Mouse (Mus musculus): ENCODE measurements around the gene Fopnl. TPM values are rescaled to one million over a fixed set of nuclear protein-coding genes. Genes with fewer than 3 reads are reported as not detected.

The Fopnl gene
- polyA plus RNA-seq, 1 experiment from 2014 or later = 175 TPM

DNA sequence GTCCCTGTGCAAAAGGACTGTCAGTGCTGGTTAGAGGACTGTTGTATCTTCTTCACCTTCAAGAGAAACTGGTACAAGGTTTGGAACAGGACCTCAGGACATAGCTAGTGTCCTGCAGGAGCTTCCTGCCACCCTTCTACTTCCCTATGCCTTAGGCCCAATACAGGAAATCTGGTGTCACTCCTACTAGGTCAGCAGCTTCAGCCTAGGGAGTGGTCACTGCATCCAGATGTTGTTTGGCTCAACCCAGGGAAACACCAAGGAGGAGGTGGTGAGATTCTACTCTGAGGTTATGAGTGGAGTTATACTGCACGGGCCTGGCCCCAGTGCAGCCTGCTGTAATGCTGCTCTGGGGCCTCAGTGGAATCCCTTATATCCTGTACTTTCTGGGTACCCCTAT, 41.3 kb upstream of the Fopnl start:
- ATAC-seq (ENCODE audit: insufficient number of reproducible peaks, insufficient read depth, low FRiP score, low read depth) = no peak
- WGBS = 72% methylated on average over 1 of the region's 1 CpGs
- H3K4me1 ChIP-seq (ENCODE audit: control insufficient read depth, insufficient read depth, low read length) = peaks cover 7% of the 10 kb centered on the region
- H3K9ac ChIP-seq (replicated peaks; ENCODE audit: low read depth, low read length) = no peak overlapping the region
- no peaks in the 10 kb centered on the region for H3K36me3 ChIP-seq (ENCODE audit: control insufficient read depth, insufficient read depth, low read length)
- H3K4me2 ChIP-seq (replicated peaks; ENCODE audit: low read depth, low read length) = no peak overlapping the region
- no peaks in the 10 kb centered on the region for H3K27me3 ChIP-seq (ENCODE audit: control insufficient read depth, insufficient read depth, low read length)
- no peaks in the 10 kb centered on the region for H3K9me3 ChIP-seq (ENCODE audit: control insufficient read depth, low read depth, low read length)
- no peak overlapping the region for H3K27ac ChIP-seq (ENCODE audit: low read length)
- no peak overlapping the region for H3K4me3 ChIP-seq (ENCODE audit: low read depth, low read length)

DNA sequence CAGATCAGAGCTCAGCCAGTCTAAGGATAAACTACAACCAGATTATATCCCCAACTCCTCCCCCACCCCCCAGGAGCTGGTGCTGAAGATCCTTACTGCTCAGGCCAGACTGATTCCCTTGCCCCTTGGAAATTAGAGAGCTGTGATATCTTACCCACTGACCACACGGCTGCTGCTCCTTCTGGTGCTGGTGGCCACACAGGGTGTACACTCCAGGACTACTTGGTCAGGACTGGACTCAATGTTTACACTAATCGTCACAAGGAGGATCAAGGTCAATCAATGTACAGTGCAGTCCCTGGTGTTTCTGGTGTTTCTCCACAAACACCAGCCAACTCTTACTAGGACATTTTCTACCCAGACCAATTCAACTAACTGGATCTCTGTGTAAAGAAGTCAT, 40.7 kb upstream of the Fopnl start:
- no peaks in the 10 kb centered on the region for H3K27me3 ChIP-seq (ENCODE audit: control insufficient read depth, insufficient read depth, low read length)
- no peak overlapping the region for H3K4me3 ChIP-seq (ENCODE audit: low read depth, low read length)
- no peak overlapping the region for H3K27ac ChIP-seq (ENCODE audit: low read length)
- peaks cover 7% of the 10 kb centered on the region for H3K4me1 ChIP-seq (ENCODE audit: control insufficient read depth, insufficient read depth, low read length)
- no peak for ATAC-seq (ENCODE audit: insufficient number of reproducible peaks, insufficient read depth, low FRiP score, low read depth)
- H3K9me3 ChIP-seq (ENCODE audit: control insufficient read depth, low read depth, low read length) = no peaks in the 10 kb centered on the region
- no peak overlapping the region for H3K9ac ChIP-seq (replicated peaks; ENCODE audit: low read depth, low read length)
- whole genome bisulfite sequencing = 58% methylated on average over 2 of the region's 2 CpGs
- H3K36me3 ChIP-seq (ENCODE audit: control insufficient read depth, insufficient read depth, low read length) = no peaks in the 10 kb centered on the region
- H3K4me2 ChIP-seq (replicated peaks; ENCODE audit: low read depth, low read length) = no peak overlapping the region

DNA sequence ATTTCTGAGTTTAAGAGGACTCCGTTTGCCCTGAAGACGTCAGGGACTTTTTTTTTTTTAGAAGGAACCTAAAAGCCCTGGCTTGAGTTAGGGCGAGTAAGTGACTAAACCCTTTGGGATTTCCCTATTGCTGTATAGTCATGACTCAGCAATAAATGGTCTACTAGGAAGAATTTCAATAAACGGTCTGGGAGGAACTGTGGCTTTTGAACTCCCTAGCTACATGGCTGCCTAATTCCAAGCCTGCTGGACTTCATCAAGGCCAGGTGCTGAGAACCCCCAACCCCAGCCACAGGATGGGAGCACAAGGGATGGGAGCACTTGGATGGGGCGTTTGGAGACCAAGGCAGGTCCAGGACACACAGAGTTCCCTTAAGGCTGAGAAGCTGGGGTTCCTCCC, 35.5 kb upstream of the Fopnl start:
- no peak for ATAC-seq (ENCODE audit: insufficient number of reproducible peaks, insufficient read depth, low FRiP score, low read depth)
- Histone ChIP-seq H3K4me2 (replicated peaks; ENCODE audit: low read depth, low read length) (no peak overlapping the region), H3K36me3 (ENCODE audit: control insufficient read depth, insufficient read depth, low read length) (no peaks in the 10 kb centered on the region), H3K9ac (replicated peaks; ENCODE audit: low read depth, low read length) (no peak overlapping the region), H3K27me3 (ENCODE audit: control insufficient read depth, insufficient read depth, low read length) (no peaks in the 10 kb centered on the region), H3K4me3 (ENCODE audit: low read depth, low read length) (no peak overlapping the region), H3K9me3 (ENCODE audit: control insufficient read depth, low read depth, low read length) (no peaks in the 10 kb centered on the region), H3K27ac (ENCODE audit: low read length) (no peak overlapping the region), H3K4me1 (ENCODE audit: control insufficient read depth, insufficient read depth, low read length) (no peaks in the 10 kb centered on the region)
- 59% methylated on average over 5 of the region's 5 CpGs for WGBS

DNA sequence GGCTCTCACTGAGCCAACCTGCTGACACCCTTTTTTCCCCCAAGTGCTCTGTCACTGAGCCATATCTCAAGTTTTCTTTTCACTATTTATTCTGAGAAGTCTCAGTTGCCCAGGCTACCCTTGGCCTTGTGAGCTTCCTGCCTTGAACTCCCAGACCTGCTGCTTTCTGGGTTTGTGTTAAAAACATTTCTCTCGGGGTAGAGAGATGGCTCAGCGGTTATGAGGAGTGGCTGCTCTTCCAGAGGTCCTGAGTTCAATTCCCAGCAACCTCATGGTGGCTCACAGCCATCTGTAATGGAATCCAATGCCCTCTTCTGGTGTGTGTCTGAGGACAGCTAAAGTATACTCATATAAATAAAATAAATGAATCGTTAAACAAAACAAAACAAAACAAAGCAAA, 35.0 kb upstream of the Fopnl start:
- H3K4me2 ChIP-seq (replicated peaks; ENCODE audit: low read depth, low read length) = no peak overlapping the region
- H3K36me3 ChIP-seq (ENCODE audit: control insufficient read depth, insufficient read depth, low read length) = no peaks in the 10 kb centered on the region
- ATAC-seq (ENCODE audit: insufficient number of reproducible peaks, insufficient read depth, low FRiP score, low read depth) = no peak
- H3K4me3 ChIP-seq (ENCODE audit: low read depth, low read length) = no peak overlapping the region
- no peaks in the 10 kb centered on the region for H3K27me3 ChIP-seq (ENCODE audit: control insufficient read depth, insufficient read depth, low read length)
- no peak overlapping the region for H3K9ac ChIP-seq (replicated peaks; ENCODE audit: low read depth, low read length)
- no peak overlapping the region for H3K27ac ChIP-seq (ENCODE audit: low read length)
- no peaks in the 10 kb centered on the region for H3K9me3 ChIP-seq (ENCODE audit: control insufficient read depth, low read depth, low read length)
- whole genome bisulfite sequencing = 67% methylated on average over 3 of the region's 3 CpGs
- H3K4me1 ChIP-seq (ENCODE audit: control insufficient read depth, insufficient read depth, low read length) = no peaks in the 10 kb centered on the region

DNA sequence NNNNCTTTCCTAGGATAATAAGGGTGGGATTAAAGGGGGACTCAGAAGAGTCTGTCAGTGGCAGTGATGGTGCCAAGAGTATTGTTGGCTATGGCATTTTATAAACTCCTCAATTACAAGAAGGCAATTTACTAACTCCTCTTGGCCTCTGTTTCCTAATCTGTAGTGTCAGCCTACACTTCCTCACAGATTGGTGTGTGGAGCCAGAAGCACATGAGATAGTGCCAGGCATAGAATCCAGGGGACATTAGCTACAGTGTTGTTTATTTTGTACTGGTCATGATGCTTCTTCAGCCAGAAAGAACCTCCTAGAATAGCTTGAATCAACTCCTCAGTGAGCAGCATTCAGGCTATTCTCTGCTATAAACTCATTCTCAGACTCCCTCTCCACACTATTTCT, 34.4 kb upstream of the Fopnl start:
- Histone ChIP-seq H3K27me3 (ENCODE audit: control insufficient read depth, insufficient read depth, low read length) (no peaks in the 10 kb centered on the region), H3K36me3 (ENCODE audit: control insufficient read depth, insufficient read depth, low read length) (no peaks in the 10 kb centered on the region), H3K9ac (replicated peaks; ENCODE audit: low read depth, low read length) (no peak overlapping the region), H3K4me2 (replicated peaks; ENCODE audit: low read depth, low read length) (no peak overlapping the region), H3K4me3 (ENCODE audit: low read depth, low read length) (no peak overlapping the region), H3K27ac (ENCODE audit: low read length) (no peak overlapping the region), H3K9me3 (ENCODE audit: control insufficient read depth, low read depth, low read length) (no peaks in the 10 kb centered on the region), H3K4me1 (ENCODE audit: control insufficient read depth, insufficient read depth, low read length) (no peaks in the 10 kb centered on the region)
- ATAC-seq (ENCODE audit: insufficient number of reproducible peaks, insufficient read depth, low FRiP score, low read depth) = no peak

DNA sequence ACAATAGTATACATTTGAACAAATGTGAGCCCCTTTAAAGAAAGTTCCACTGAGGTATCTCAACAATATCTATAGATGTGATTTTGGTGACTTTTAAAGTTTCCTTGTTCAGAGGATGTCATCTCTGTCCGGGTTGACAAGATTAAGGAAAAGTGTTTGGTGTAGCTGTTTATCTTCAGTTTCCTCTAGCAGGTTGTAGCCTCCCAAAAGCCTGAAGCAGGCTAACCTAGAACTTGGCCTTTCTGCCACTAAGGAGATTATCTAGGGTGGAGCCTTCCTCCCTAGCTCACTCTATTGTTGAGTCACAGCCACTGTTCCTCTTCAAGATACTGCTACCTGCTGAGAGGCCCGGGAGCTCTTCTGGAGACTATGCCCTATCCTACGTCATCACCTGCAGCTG, 27.8 kb upstream of the Fopnl start:
- Histone ChIP-seq H3K4me3 (ENCODE audit: low read depth, low read length) (no peak overlapping the region), H3K9me3 (ENCODE audit: control insufficient read depth, low read depth, low read length) (no peaks in the 10 kb centered on the region), H3K27me3 (ENCODE audit: control insufficient read depth, insufficient read depth, low read length) (no peaks in the 10 kb centered on the region), H3K4me1 (ENCODE audit: control insufficient read depth, insufficient read depth, low read length) (no peaks in the 10 kb centered on the region), H3K4me2 (replicated peaks; ENCODE audit: low read depth, low read length) (no peak overlapping the region), H3K9ac (replicated peaks; ENCODE audit: low read depth, low read length) (no peak overlapping the region), H3K27ac (ENCODE audit: low read length) (no peak overlapping the region), H3K36me3 (ENCODE audit: control insufficient read depth, insufficient read depth, low read length) (no peaks in the 10 kb centered on the region)
- ATAC-seq (ENCODE audit: insufficient number of reproducible peaks, insufficient read depth, low FRiP score, low read depth) = no peak
- WGBS = 75% methylated on average over 3 of the region's 3 CpGs

DNA sequence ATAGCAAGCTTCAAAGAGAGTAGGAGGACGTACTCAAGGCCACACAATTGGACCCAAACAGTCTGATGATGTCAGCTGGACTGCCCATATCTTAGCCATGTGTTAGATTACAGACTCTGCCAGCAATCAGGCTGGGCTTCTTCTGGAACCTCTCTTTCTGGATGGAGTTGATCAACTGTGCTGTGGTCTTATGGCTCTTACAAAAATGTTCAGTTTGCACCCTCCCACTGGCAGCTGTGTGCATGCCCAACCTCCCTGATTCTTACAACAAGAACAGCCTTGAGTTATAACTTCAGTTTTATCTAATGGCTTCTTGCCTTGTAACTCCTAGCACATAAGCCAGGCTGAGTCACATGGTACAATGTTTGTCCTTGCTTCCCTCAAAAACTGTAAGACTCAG, 11.0 kb upstream of the Fopnl start:
- ATAC-seq (ENCODE audit: insufficient number of reproducible peaks, insufficient read depth, low FRiP score, low read depth) = no peak
- no peak overlapping the region for H3K9ac ChIP-seq (replicated peaks; ENCODE audit: low read depth, low read length)
- H3K27me3 ChIP-seq (ENCODE audit: control insufficient read depth, insufficient read depth, low read length) = no peaks in the 10 kb centered on the region
- no peaks in the 10 kb centered on the region for H3K4me1 ChIP-seq (ENCODE audit: control insufficient read depth, insufficient read depth, low read length)
- no peak overlapping the region for H3K4me3 ChIP-seq (ENCODE audit: low read depth, low read length)
- WGBS = 73% methylated on average over 1 of the region's 1 CpGs
- no peaks in the 10 kb centered on the region for H3K36me3 ChIP-seq (ENCODE audit: control insufficient read depth, insufficient read depth, low read length)
- H3K4me2 ChIP-seq (replicated peaks; ENCODE audit: low read depth, low read length) = no peak overlapping the region
- no peaks in the 10 kb centered on the region for H3K9me3 ChIP-seq (ENCODE audit: control insufficient read depth, low read depth, low read length)
- no peak overlapping the region for H3K27ac ChIP-seq (ENCODE audit: low read length)

DNA sequence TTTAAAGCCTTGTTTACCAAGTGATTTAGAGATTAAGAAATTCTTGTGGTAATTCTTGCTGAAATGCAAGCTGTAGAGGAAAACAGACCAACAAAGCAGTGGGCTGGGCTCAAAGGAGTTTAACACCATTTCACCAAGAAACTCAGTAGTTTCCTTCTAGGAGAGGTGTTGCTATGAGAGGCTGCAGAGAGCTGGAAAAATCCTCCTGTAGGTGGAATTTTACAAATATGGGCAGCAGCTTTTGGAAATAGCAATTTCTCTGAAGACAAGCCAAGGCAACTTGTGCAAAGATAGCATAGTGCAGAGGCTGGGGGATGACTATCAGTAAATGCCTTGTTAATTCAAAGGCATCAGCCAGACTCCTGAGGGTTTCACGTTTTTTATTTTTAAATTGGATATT, 3.3 kb upstream of the Fopnl start:
- WGBS = 55% methylated on average over 1 of the region's 1 CpGs
- 0 out of 2 replicates have a peak, but pooled peaks cover 4% of the 10 kb centered on the region for H3K4me1 ChIP-seq (ENCODE audit: control insufficient read depth, insufficient read depth, low read length)
- H3K9ac ChIP-seq (replicated peaks; ENCODE audit: low read depth, low read length) = no peak overlapping the region
- no peak overlapping the region for H3K27ac ChIP-seq (ENCODE audit: low read length)
- no peaks in the 10 kb centered on the region for H3K9me3 ChIP-seq (ENCODE audit: control insufficient read depth, low read depth, low read length)
- no peaks in the 10 kb centered on the region for H3K36me3 ChIP-seq (ENCODE audit: control insufficient read depth, insufficient read depth, low read length)
- ATAC-seq (ENCODE audit: insufficient number of reproducible peaks, insufficient read depth, low FRiP score, low read depth) = no peak
- no peak overlapping the region for H3K4me2 ChIP-seq (replicated peaks; ENCODE audit: low read depth, low read length)
- no peak overlapping the region for H3K4me3 ChIP-seq (ENCODE audit: low read depth, low read length)
- H3K27me3 ChIP-seq (ENCODE audit: control insufficient read depth, insufficient read depth, low read length) = no peaks in the 10 kb centered on the region

DNA sequence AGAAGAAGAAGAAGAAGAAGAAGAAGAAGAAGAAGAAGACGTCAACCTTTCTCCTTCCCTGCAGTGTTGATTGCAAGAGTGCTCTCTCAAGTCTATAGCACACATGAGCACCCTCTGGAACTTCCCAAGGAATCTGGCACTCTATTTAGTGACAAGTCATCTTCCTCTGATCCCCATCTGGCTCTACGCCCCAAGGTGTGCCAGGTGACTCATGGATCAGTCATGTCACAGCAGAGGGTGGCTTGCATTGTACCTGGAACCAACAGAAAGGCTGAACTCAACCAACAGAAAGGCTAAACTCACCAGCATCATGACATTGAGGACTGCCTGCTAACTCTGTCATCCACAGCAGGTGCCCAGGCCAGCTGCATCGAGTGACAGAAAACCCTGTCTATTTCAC, 2.5 kb upstream of the Fopnl start:
- Histone ChIP-seq H3K36me3 (ENCODE audit: control insufficient read depth, insufficient read depth, low read length) (no peaks in the 10 kb centered on the region), H3K27me3 (ENCODE audit: control insufficient read depth, insufficient read depth, low read length) (no peaks in the 10 kb centered on the region), H3K4me2 (replicated peaks; ENCODE audit: low read depth, low read length) (no peak overlapping the region), H3K27ac (ENCODE audit: low read length) (no peak overlapping the region), H3K4me1 (ENCODE audit: control insufficient read depth, insufficient read depth, low read length) (0 out of 2 replicates have a peak, but pooled peaks cover 4% of the 10 kb centered on the region), H3K9me3 (ENCODE audit: control insufficient read depth, low read depth, low read length) (no peaks in the 10 kb centered on the region), H3K9ac (replicated peaks; ENCODE audit: low read depth, low read length) (no peak overlapping the region), H3K4me3 (ENCODE audit: low read depth, low read length) (no peak overlapping the region)
- WGBS = 87% methylated on average over 3 of the region's 3 CpGs
- no peak for ATAC-seq (ENCODE audit: insufficient number of reproducible peaks, insufficient read depth, low FRiP score, low read depth)

Data from stomach, embryonic 14.5 days (tissue).